Mouse (Mus musculus) lung, postnatal 0 days (tissue): ENCODE data around the gene Pde6d. TPM values are rescaled to one million over a fixed set of nuclear protein-coding genes. Genes with fewer than 3 reads are reported as not detected.
"Not testable (repeated sequence)": the region's sequence is repeated elsewhere in the genome, so short reads cannot be mapped to it uniquely, and the experiment has no call there.

Experiments used
- ATAC-seq: fragments of 200-750 bp; cut with Nextera tagmentation; 2 replicates; pipeline ENCODE4 v1.8.0; 2017; ENCODE audit warnings: moderate library complexity
- DNase-seq: peaks from one replicate; pipeline ENCODE4 v3.0.0-alpha.2; 2016; ENCODE audit warnings: low spot score
- H3K27ac ChIP-seq: fragments of 300-500 bp; sonication (generic); 2 replicates; pipeline ENCODE4 v1.5.1; 2014; ENCODE audit warnings: antibody characterized with exemption, mild to moderate bottlenecking, low read length, mixed read lengths
- H3K27me3 ChIP-seq: fragments of 300-500 bp; sonication (generic); replicated peaks from 2 replicates; pipeline ENCODE4 v1.6.1; 2014; ENCODE audit warnings: low read length, mixed read lengths; ENCODE audit not compliant: insufficient read depth
- H3K36me3 ChIP-seq: fragments of 300-500 bp; sonication (generic); 2 replicates; pipeline ENCODE4 v1.6.1; 2014; ENCODE audit warnings: low read length, mixed read lengths; ENCODE audit not compliant: insufficient read depth
- H3K4me1 ChIP-seq: fragments of 300-500 bp; sonication (generic); 2 replicates; pipeline ENCODE4 v1.6.1; 2014; ENCODE audit warnings: antibody characterized with exemption, low read depth, low read length, mixed read lengths; ENCODE audit not compliant: insufficient read depth
- H3K4me2 ChIP-seq: fragments of 300-500 bp; sonication (generic); replicated peaks from 2 replicates; pipeline ENCODE4 v1.6.1; 2014; ENCODE audit warnings: low read depth, mild to moderate bottlenecking, low read length, moderate library complexity, mixed read lengths
- H3K4me3 ChIP-seq: fragments of 300-500 bp; sonication (generic); 2 replicates; pipeline ENCODE4 v1.5.1; 2014; ENCODE audit warnings: low read depth, low read length
- H3K9ac ChIP-seq: fragments of 300-500 bp; sonication (generic); replicated peaks from 2 replicates; pipeline ENCODE4 v1.6.1; 2014; ENCODE audit warnings: low read depth, mild to moderate bottlenecking
- H3K9me3 ChIP-seq: fragments of 300-500 bp; sonication (generic); 2 replicates; pipeline ENCODE4 v1.6.1; 2016; ENCODE audit warnings: low read length, mixed read lengths
- CTCF ChIP-seq: IDR thresholded peaks from 2 replicates; pipeline ENCODE4 v1.5.1; 2016; ENCODE audit warnings: antibody characterized with exemption, mild to moderate bottlenecking
- EP300 ChIP-seq: IDR thresholded peaks from 2 replicates; pipeline ENCODE4 v1.6.1; 2016; ENCODE audit warnings: antibody characterized with exemption, mild to moderate bottlenecking, control low read depth
- WGBS: fragments of 180-500 bp; shearing (Covaris S2); extraction: QIAGEN DNeasy Blood & Tissue Kit; methylation state at CpG from one replicate; pipeline ENCODE4 v1.1.7; 2014; 5-methylcytosine and 5-hydroxymethylcytosine counted together
- polyA plus RNA-seq: library from polyadenylated mRNA; unstranded; fragments of >200 nt; fragmentation: Nextera tagmentation; extraction: Ambion mirVana; gene quantifications from 2 replicates; pipeline ENCODE4 v1.2.1, GENCODE M21; 2015

The Pde6d gene
- polyA plus RNA-seq, 1 experiment from 2014 or later: 43.4 TPM

DNA sequence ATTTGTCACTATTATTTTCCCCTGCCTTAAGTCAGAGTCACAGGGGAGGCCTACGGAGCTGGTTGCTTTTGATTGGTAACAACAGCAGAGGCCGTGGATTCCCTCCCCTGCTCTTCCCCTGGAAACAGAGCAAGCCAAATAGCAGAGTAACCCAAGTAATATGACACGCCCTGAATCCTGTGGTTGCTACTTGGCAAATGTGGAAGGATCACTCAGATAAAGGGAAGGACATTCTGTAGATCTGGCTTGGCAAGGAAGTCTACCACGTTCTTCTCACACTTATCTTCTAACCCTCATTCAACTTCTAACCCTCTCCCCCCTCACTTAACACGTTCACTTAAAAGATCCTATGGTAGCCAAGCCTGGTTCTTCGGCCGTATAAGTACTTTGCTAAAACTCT lies 24.6 kb downstream of the Pde6d start:
- TF ChIP-seq EP300 (no peak), CTCF (no peak)
- DNase-seq (peak; percentile 37), ATAC-seq (peak; percentile 23; the same call in 1 of the 2 replicates)
- WGBS: 48% methylated on average over 7 of the region's 7 CpGs
- Histone ChIP-seq H3K4me3 (no peak overlapping the region), H3K27me3 (no peaks in the 10 kb centered on the region), H3K27ac (no peak overlapping the region), H3K9ac (no peak overlapping the region), H3K9me3 (no peaks in the 10 kb centered on the region), H3K4me2 (no peak overlapping the region), H3K36me3 (peaks cover 3% of the 10 kb centered on the region; the same call in 1 of the 2 replicates), H3K4me1 (no peaks in the 10 kb centered on the region)

GRCm38 (mm10) chr1:86555665-86556064 lies 26.8 kb downstream of the Pde6d start:
- H3K36me3 ChIP-seq: no peaks in the 10 kb centered on the region
- no peak for ATAC-seq
- TF ChIP-seq EP300 (no peak), CTCF (no peak)
- DNase-seq: no peak
- no peak overlapping the region for H3K4me3 ChIP-seq
- H3K9me3 ChIP-seq: no peaks in the 10 kb centered on the region
- no peak overlapping the region for H3K9ac ChIP-seq
- no peaks in the 10 kb centered on the region for H3K27me3 ChIP-seq
- WGBS: 87% methylated on average over 3 of the region's 3 CpGs
- no peak overlapping the region for H3K27ac ChIP-seq
- no peaks in the 10 kb centered on the region for H3K4me1 ChIP-seq
- no peak overlapping the region for H3K4me2 ChIP-seq

DNA sequence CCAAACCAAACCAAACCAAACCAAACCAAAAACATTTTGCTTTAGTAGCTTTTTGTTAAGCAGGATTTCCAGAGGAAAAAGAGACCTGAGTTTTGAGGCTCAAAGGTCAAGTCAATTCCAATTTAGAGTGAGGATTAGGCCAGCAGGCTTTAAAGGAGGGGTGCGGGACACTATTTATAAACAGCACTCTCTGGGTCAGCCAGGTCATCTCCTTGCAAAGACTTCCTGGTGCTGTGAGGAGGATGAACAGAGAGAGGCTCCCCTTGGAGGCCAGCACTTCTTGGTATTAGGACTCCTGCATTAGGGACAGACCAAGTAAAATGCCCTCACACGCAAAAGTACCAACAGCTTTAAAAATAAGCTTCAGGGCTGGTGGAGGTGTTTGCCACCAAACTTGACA lies 30.6 kb downstream of the Pde6d start:
- ATAC-seq (no peak), DNase-seq (no peak)
- TF ChIP-seq EP300: no peak
- TF ChIP-seq CTCF: no peak
- Histone ChIP-seq H3K9me3 (no peaks in the 10 kb centered on the region), H3K4me2 (no peak overlapping the region), H3K9ac (no peak overlapping the region), H3K4me3 (no peak overlapping the region), H3K4me1 (no peaks in the 10 kb centered on the region), H3K27ac (no peak overlapping the region), H3K36me3 (no peaks in the 10 kb centered on the region), H3K27me3 (no peaks in the 10 kb centered on the region)
- WGBS: 52% methylated on average over 2 of the region's 2 CpGs

- Histone ChIP-seq H3K4me1 (no peaks in the 10 kb centered on the region), H3K27me3 (no peaks in the 10 kb centered on the region), H3K9ac (no peak overlapping the region), H3K4me2 (no peak overlapping the region), H3K36me3 (peaks cover under 1% of the 10 kb centered on the region; the same call in 1 of the 2 replicates), H3K27ac (no peak overlapping the region), H3K4me3 (no peak overlapping the region), H3K9me3 (no peaks in the 10 kb centered on the region)
- DNase-seq (no peak), ATAC-seq (no peak)
- WGBS: 69% methylated on average over 4 of the region's 4 CpGs
- TF ChIP-seq EP300: no peak
- TF ChIP-seq CTCF: no peak
Observed at GRCm38 (mm10) chr1:86551299-86551698, 31.1 kb downstream of the Pde6d start.

GRCm38 (mm10) chr1:86546797-86547196 lies 35.6 kb downstream of the Pde6d start:
- H3K27me3 ChIP-seq: no peaks in the 10 kb centered on the region
- WGBS: 73% methylated on average over 3 of the region's 3 CpGs
- no peak overlapping the region for H3K27ac ChIP-seq
- H3K4me2 ChIP-seq: no peak overlapping the region
- no peak overlapping the region for H3K9ac ChIP-seq
- no peak for DNase-seq
- H3K36me3 ChIP-seq: peaks cover 24% of the 10 kb centered on the region
- TF ChIP-seq EP300: no peak
- TF ChIP-seq CTCF: no peak
- no peaks in the 10 kb centered on the region for H3K4me1 ChIP-seq
- H3K9me3 ChIP-seq: no peaks in the 10 kb centered on the region
- no peak overlapping the region for H3K4me3 ChIP-seq
- ATAC-seq: no peak

DNA sequence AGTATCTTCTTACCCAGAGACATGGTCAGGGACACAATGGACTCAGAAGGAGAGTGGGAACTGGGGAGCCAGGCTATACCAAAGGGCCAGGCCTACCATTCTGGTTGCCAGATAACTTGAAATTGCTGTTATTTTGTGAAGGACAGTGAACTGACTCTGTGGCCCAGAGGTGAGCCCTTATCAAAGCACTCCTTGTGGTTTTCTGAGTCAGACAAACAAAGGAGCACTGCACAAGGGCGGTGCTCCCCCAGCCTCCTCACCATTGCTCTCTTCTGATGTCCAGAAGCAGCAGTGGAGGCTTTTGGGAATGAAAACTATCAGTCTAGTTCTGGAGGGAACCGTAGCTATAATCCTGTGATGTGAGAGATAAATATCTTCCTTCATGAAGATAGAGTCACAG lies 39.8 kb downstream of the Pde6d start:
- ATAC-seq: no peak
- no peak overlapping the region for H3K9ac ChIP-seq
- 81% methylated on average over 2 of the region's 2 CpGs for WGBS

GRCm38 (mm10) chr1:86539583-86539982 lies 42.8 kb downstream of the Pde6d start:
- not testable (repeated sequence) for H3K27ac ChIP-seq, DNase-seq, H3K4me2 ChIP-seq, H3K4me1 ChIP-seq, H3K9me3 ChIP-seq, H3K27me3 ChIP-seq, ATAC-seq, H3K4me3 ChIP-seq, H3K9ac ChIP-seq
- 85% methylated on average over 12 of the region's 12 CpGs for WGBS
- H3K36me3 ChIP-seq: peaks cover 16% of the 10 kb centered on the region; the same call in 1 of the 2 replicates

More for the DNA sequence above, 39.8 kb downstream of the Pde6d start:
- Histone ChIP-seq H3K27me3 (no peaks in the 10 kb centered on the region), H3K9me3 (no peaks in the 10 kb centered on the region), H3K4me1 (no peaks in the 10 kb centered on the region), H3K4me2 (no peak overlapping the region), H3K27ac (no peak overlapping the region), H3K4me3 (no peak overlapping the region), H3K36me3 (peaks cover 24% of the 10 kb centered on the region)
- DNase-seq: no peak
- TF ChIP-seq CTCF (no peak), EP300 (no peak)
